Mouse (Mus musculus): Measurements from ENCODE around the gene Ncam1.

GRCm38 (mm10) chr9:49509094-49509493 lies 289.6 kb downstream of the Ncam1 start:
- TF ChIP-seq POLR2A (IDR thresholded peaks at IDR 0.05; ENCODE audit: low read depth, low read length), result no peak
- no peak for TF ChIP-seq CTCF (IDR thresholded peaks at IDR 0.05; ENCODE audit: extremely low read depth, insufficient read depth, insufficient read length, insufficient replicate concordance)

Measured in spleen, adult 2 months (tissue).